Mouse (Mus musculus) bone marrow, adult 2 months (tissue): Measurements from ENCODE around the gene Alox12e.

Experiments used
- CTCF ChIP-seq: fragments of 200-500 bp; IDR thresholded peaks from 2 replicates; pipeline ENCODE4 v1.5.1; 2011; ENCODE audit warnings: low read length, control low read depth; ENCODE audit not compliant: control insufficient read depth, insufficient read depth
- POLR2A ChIP-seq: fragments of 200-500 bp; IDR thresholded peaks from 2 replicates; pipeline ENCODE4 v1.6.1; 2011; ENCODE audit warnings: low read depth, mild to moderate bottlenecking, control low read depth, low read length, borderline replicate concordance; ENCODE audit not compliant: control insufficient read depth

GRCm38 (mm10) chr11:70309341-70309740 lies 13.1 kb downstream of the Alox12e start:
- TF ChIP-seq POLR2A (no peak), CTCF (no peak)
